Mouse (Mus musculus) frontal cortex, postnatal 10 days (tissue): ENCODE measurements around the gene Tmem109.

Experiments
- DNase-seq, 2 experiments: peaks; one replicate each; pipeline ENCODE4 v3.0.0; 2022; ENCODE audit warnings: low spot score in 2 of 2, mixed read lengths in 1 of 2

Gene Tmem109

GRCm38 (mm10) chr19:10841721-10842626, 39.8 kb downstream of the Tmem109 start:
- DNase-seq = no peak

GRCm38 (mm10) chr19:10839010-10839892, 42.5 kb downstream of the Tmem109 start, which contains the start of gene Slc15a3:
Gene Slc15a3 (plus strand): TSS chr19:10839727.
- no peak for DNase-seq

GRCm38 (mm10) chr19:10835671-10836070, 46.1 kb downstream of the Tmem109 start:
- DNase-seq = no peak

DNA sequence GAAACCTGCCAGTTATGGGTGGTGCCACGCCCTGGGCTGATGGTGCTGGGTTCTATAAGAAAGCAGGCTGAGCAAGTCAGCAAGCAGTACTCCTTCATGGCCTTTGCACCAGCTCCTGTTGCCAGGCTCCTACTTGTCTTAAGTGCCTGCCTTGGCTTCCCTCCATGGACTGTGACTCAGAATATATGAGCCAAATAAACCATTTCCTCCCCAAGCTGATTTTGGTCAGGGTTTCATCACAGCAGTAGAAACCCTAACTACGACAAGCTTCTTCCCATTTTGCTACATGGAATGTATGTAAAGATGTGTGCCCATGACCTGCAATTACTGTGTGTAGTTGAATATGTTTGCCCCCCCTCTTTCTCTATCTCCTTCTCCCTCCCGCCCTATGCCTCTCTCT, 48.2 kb downstream of the Tmem109 start:
- no peak for DNase-seq

DNA sequence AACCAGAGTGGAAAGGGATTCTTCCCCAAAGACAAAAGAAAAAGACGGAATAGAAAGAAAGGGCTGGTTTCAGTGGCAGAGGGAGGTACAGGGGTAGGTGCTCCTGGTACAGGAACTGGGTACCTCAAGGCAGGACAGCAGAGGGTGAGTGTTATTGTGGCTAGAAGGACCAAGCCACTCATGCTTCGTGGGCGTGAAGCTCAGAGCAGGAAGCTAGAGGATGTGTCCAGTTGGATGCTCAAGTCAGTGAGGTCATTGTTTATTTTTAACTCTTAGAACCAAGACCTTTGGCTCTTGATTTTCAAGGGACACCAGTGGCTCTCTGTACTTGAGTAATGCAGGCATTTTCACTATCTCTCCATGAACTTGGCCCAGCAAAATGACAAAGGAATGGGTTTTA, 49.8 kb downstream of the Tmem109 start:
- DNase-seq = no peak

DNA sequence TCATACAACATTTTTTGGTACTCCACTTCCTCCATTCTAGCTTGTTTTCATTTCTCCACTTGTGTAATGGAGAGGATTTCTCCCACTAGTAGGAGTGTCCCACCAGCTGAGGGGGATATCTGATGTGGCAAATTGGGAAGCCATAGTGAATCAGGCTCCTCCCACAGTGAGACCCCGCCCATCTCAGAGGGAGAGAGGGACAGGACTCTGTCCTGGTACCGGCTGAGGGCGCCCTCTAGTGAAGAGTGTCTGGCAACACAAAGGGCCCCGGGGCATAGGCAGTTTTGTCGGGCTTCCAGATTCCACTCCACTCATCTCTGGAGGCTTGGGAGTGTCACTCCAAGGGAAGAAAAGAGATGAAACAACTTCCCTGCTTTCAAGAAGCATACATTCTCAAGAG, 50.4 kb downstream of the Tmem109 start:
- peak in 1 of 2 experiments; percentile 38 for DNase-seq

- no peak for DNase-seq
Observed at GRCm38 (mm10) chr19:10829436-10830175, 52.2 kb downstream of the Tmem109 start, which contains the start of gene Cd6. Gene Cd6 (minus strand): TSS chr19:10830058.

GRCm38 (mm10) chr19:10828321-10828720, 53.5 kb downstream of the Tmem109 start:
- DNase-seq = no peak

GRCm38 (mm10) chr19:10824061-10824460, 57.7 kb downstream of the Tmem109 start:
- no peak for DNase-seq

GRCm38 (mm10) chr19:10822534-10822933, 59.3 kb downstream of the Tmem109 start:
- no peak for DNase-seq

- no peak for DNase-seq
Observed at GRCm38 (mm10) chr19:10821319-10821718, 60.5 kb downstream of the Tmem109 start.
